Mouse (Mus musculus): ENCODE measurements around the gene Smg6.

GRCm38 (mm10) chr11:75167643-75168589 lies 242.3 kb downstream of the Smg6 start:
- TF ChIP-seq CTCF (IDR thresholded peaks at IDR 0.05; ENCODE audit: low read depth, low read length) (no peak), EP300 (IDR thresholded peaks at IDR 0.05; ENCODE audit: insufficient read depth, low read depth, low read length) (no peak)

Measured in ES-Bruce4 (cell line).